Mouse (Mus musculus) left cerebral cortex, postnatal 10 days (tissue): ENCODE results near the gene Nxph1. TPM values are rescaled to one million over a fixed set of nuclear protein-coding genes. Genes with fewer than 3 reads are reported as not detected.

Experiments
- total RNA-seq, 2 experiments: library from RNA; stranded (reverse); gene quantifications; 2 replicates each; pipeline ENCODE4 v1.2.3; 2021

The Nxph1 gene
- total RNA-seq, 2 experiments from 2014 or later: 64.4 to 66.1 TPM

Other genes starting within 250 kb of the Nxph1 start
- 10 to 100 TPM; 62.1 to 66.6 TPM for gene Ica1, start 169.9 kb upstream of the Nxph1 start, total RNA-seq